Mouse (Mus musculus) lung, embryonic 16.5 days (tissue): ENCODE data around the gene H2-Q4. TPM values are rescaled to one million over a fixed set of nuclear protein-coding genes. Genes with fewer than 3 reads are reported as not detected.
"Not testable (repeated sequence)": the region's sequence is repeated elsewhere in the genome, so short reads cannot be mapped to it uniquely, and the experiment has no call there.

ENCODE experiments used
- ATAC-seq: fragments of 200-750 bp; cut with Nextera tagmentation; 2 replicates; pipeline ENCODE4 v1.8.0; 2017; ENCODE audit warnings: low read depth, mild to moderate bottlenecking, moderate library complexity
- H3K27ac ChIP-seq: fragments of 300-500 bp; sonication (generic); 2 replicates; pipeline ENCODE4 v1.5.1; 2014; ENCODE audit warnings: mild to moderate bottlenecking, control low read depth, low read length
- H3K27me3 ChIP-seq: fragments of 300-500 bp; sonication (generic); 2 replicates; pipeline ENCODE4 v1.6.1; 2014; ENCODE audit warnings: low read depth, low read length, mixed read lengths; ENCODE audit not compliant: control insufficient read depth, insufficient read depth
- H3K36me3 ChIP-seq: fragments of 300-500 bp; sonication (generic); 2 replicates; pipeline ENCODE4 v1.6.1; 2014; ENCODE audit warnings: low read length; ENCODE audit not compliant: control insufficient read depth, insufficient read depth
- H3K4me1 ChIP-seq: fragments of 300-500 bp; sonication (generic); replicated peaks from 2 replicates; pipeline ENCODE4 v1.6.1; 2014; ENCODE audit warnings: low read length, mixed read lengths; ENCODE audit not compliant: control insufficient read depth, insufficient read depth
- H3K4me2 ChIP-seq: fragments of 300-500 bp; sonication (generic); 2 replicates; pipeline ENCODE4 v1.6.1; 2014; ENCODE audit warnings: low read depth, low read length, control low read depth
- H3K4me3 ChIP-seq: fragments of 300-500 bp; sonication (generic); 2 replicates; pipeline ENCODE4 v1.5.1; 2014; ENCODE audit warnings: mild to moderate bottlenecking, low read length, control low read depth
- H3K9ac ChIP-seq: fragments of 300-500 bp; sonication (generic); 2 replicates; pipeline ENCODE4 v1.6.1; 2014; ENCODE audit warnings: low read length, control low read depth
- H3K9me3 ChIP-seq: fragments of 300-500 bp; sonication (generic); 2 replicates; pipeline ENCODE4 v1.6.1; 2016; ENCODE audit warnings: low read length; ENCODE audit not compliant: control insufficient read depth
- WGBS: fragments of 180-500 bp; shearing (Covaris S2); extraction: QIAGEN DNeasy Blood & Tissue Kit; methylation state at CpG from one replicate; pipeline ENCODE4 v1.1.7; 2014; 5-methylcytosine and 5-hydroxymethylcytosine counted together
- polyA plus RNA-seq: library from polyadenylated mRNA; unstranded; fragments of >200 nt; fragmentation: Nextera tagmentation; extraction: Ambion mirVana; gene quantifications from 2 replicates; pipeline ENCODE4 v1.2.1, GENCODE M21; 2015

The H2-Q4 gene
- polyA plus RNA-seq, 1 experiment from 2014 or later: 6.5 TPM

DNA sequence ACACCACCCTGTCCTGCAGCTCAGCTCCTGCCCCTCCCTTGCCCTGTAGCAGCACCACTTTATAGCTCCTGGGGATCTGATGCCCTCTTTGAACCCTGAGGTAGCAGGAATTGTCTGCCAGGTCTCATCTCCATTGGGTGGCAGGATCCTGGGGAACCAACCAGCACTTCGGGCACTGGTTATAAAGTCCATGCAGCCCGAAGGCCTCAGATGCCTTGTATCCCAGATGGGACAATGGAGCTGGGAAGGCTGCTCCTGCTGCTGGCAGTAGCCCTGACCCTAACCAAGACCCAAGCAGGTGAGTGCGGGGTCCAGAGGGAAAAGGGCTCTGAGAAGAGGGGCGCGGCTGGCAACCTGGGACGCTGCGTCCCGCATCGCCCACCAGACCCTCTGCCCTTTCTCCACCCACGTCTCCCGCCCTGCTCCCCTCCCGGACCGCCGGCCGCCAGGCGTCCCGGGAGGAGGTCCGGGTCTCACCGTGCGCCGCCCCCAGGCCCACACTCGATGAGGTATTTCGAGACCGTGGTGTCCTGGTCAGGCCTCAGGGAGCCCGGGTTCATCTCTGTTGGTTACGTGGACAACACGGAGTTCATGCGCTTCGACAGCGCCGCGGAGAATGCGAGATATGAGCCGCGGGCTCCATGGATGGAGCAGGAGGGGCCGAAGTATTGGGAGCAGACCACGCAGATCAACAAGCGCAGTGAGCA, 20.5 kb upstream of the H2-Q4 start:
- no peaks in the 10 kb centered on the region for H3K4me1 ChIP-seq
- H3K36me3 ChIP-seq: no peaks in the 10 kb centered on the region

GRCm38 (mm10) chr17:35359470-35359862, 20.0 kb upstream of the H2-Q4 start:
- 26% methylated on average over 21 of the region's 21 CpGs for WGBS
- no peaks in the 10 kb centered on the region for H3K36me3 ChIP-seq
- H3K4me2 ChIP-seq: peak overlapping the region; percentile 70
- no peak overlapping the region for H3K27ac ChIP-seq
- H3K4me3 ChIP-seq: peak overlapping the region; percentile 40
- peak overlapping the region; percentile 48 for H3K9ac ChIP-seq
- no peak for ATAC-seq
- H3K9me3 ChIP-seq: no peaks in the 10 kb centered on the region
- H3K27me3 ChIP-seq: no peaks in the 10 kb centered on the region
- H3K4me1 ChIP-seq: no peaks in the 10 kb centered on the region

More for the DNA sequence above, 20.5 kb upstream of the H2-Q4 start:
- H3K27me3 ChIP-seq: no peaks in the 10 kb centered on the region
- no peaks in the 10 kb centered on the region for H3K9me3 ChIP-seq
- WGBS: 13% methylated on average over 29 of the region's 38 CpGs
- peak; percentile 31; the same call in 1 of the 2 replicates for ATAC-seq
- H3K9ac ChIP-seq: peak overlapping the region; percentile 48
- peak overlapping the region; percentile 40 for H3K4me3 ChIP-seq
- peak overlapping the region; percentile 70 for H3K4me2 ChIP-seq
- no peak overlapping the region for H3K27ac ChIP-seq

DNA sequence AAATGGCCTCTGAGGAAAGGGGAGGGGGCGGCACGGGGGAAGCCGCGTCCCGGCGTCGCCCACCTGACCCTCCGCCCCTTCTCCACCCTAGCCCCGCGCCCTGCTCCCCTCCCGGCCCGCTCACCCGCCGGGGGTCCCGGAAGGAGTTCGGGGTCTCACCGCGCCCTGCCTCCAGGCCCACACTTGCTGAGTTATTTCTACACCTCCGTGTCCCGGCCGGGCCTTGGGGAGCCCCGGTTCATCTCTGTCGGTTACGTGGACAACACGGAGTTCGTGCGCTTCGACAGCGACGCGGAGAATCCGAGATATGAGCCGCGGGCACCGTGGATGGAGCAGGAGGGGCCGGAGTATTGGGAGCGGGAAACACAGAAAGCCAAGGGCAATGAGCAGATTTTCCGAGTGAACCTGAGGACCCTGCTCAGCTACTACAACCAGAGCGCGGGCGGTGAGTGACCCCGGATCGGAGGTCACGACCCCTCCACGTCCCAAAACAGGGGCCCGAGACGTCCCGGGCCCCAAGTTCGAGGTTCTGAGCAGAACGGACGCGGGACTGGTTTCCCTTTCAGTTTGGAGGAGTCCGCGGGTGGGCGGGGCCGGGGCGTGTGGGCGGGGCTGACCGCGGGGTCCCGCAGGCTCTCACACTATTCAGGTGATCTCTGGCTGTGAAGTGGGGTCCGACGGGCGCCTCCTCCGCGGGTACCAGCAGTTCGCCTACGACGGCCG, 473 bp downstream of the H2-Q4 start:
- H3K4me1 ChIP-seq: no peaks in the 10 kb centered on the region; the same call in 1 of the 2 replicates
- H3K4me2 ChIP-seq: peak overlapping the region; percentile 98
- peak overlapping the region; percentile 77 for H3K4me3 ChIP-seq
- no peaks in the 10 kb centered on the region; the same call in 1 of the 2 replicates for H3K9me3 ChIP-seq
- WGBS: 1% methylated on average over 62 of the region's 70 CpGs
- 0 out of 2 replicates have a peak overlapping the region, but pooled peaks have one; percentile 39 for H3K27ac ChIP-seq
- H3K9ac ChIP-seq: peak overlapping the region; percentile 73
- H3K36me3 ChIP-seq: no peaks in the 10 kb centered on the region
- peak; percentile 83 for ATAC-seq
- 0 out of 2 replicates have a peak, but pooled peaks cover 2% of the 10 kb centered on the region for H3K27me3 ChIP-seq

DNA sequence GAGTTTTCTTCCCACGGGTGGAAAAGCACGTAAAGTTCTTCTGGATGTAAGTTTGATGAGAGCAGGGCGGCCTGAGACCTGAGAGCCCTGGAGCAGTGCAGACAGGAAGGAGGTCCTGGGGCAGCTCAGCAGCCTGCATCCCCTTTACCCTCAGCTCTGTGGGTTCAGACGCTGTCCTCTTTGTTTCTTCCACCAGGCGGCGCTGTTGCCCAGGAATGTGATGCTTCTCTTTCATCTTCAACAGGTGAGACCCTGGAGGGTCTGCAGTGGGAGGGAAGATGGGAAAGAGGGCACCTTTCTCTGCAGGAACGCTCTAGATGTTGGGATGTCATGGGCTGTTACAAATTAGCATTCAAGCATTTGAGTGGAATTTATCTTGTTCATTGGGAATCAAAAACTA, 10.4 kb downstream of the H2-Q4 start:
- not testable (repeated sequence) for H3K9ac ChIP-seq, H3K9me3 ChIP-seq, H3K36me3 ChIP-seq, ATAC-seq, H3K4me3 ChIP-seq, H3K4me2 ChIP-seq, H3K27me3 ChIP-seq, H3K4me1 ChIP-seq, H3K27ac ChIP-seq
- WGBS: 3% methylated on average over 7 of the region's 7 CpGs

DNA sequence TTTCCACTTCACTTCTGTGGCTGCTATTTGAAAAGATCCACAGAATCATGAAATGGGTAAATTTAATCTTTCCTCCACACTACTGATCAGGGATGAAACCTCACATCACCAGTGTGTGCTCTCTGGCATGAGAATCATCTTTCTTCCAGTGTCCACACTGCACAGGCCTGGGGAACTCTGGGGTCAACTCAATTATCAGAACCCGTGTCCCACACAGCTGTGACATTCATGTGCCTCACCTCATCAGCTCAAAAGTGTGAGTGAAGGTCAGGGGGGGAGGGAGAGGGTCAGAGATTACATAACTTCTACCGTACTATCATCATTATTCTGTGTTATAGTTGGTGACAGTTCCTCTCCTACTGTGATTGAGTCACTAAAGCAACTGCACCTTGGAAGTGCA, 13.3 kb downstream of the H2-Q4 start:
- H3K4me2 ChIP-seq, H3K4me3 ChIP-seq, H3K36me3 ChIP-seq, ATAC-seq, H3K27ac ChIP-seq, H3K9ac ChIP-seq, H3K27me3 ChIP-seq, H3K4me1 ChIP-seq, H3K9me3 ChIP-seq: not testable (repeated sequence)
- WGBS: 27% methylated on average over 2 of the region's 2 CpGs

DNA sequence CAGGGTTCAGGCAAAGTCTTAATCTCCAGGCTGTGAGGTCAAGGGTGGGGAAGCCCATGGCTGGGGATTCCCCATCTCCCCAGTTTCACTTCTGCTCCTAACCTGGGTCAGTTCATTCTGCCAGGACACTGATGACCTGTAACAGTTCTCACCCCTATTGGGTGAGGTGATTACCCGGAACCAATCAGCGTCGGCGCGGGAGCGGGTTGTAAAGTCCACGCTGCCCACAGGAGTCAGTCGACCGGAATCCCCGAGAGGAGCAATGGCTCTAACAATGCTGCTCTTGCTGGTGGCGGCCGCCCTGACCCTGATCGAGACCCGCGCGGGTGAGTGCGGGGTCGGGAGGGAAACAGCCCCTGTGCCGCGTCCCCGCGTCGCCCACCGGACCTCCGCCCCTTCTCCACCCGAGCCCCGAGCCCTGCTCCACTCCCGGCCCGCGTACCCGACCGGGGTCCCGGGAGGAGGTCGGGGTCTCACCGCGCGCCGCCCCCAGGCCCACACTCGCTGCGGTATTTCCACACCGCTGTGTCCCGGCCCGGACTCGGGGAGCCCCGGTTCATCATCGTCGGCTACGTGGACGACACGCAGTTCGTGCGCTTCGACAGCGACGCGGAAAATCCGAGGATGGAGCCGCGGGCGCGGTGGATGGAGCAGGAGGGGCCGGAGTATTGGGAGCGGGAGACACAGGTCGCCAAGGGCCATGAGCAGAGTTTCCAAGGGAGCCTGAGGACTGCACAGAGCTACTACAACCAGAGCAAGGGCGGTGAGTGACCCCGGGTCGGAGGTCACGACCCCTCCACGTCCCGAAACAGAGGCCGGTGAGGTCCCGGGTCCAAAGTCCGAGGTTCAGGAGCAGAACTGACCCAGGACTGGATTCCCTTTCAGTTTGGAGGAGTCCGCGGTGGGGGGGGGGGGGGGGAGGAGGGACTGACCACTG, 14.7 kb downstream of the H2-Q4 start:
- 2% methylated on average over 52 of the region's 75 CpGs for WGBS
- H3K9me3 ChIP-seq, H3K27ac ChIP-seq, H3K4me1 ChIP-seq, H3K9ac ChIP-seq, H3K36me3 ChIP-seq, H3K27me3 ChIP-seq: not testable (repeated sequence)
- H3K4me3 ChIP-seq: peak overlapping the region; percentile 26
- ATAC-seq: peak; percentile 87; the same call in 1 of the 2 replicates
- peak overlapping the region; percentile 49 for H3K4me2 ChIP-seq

DNA sequence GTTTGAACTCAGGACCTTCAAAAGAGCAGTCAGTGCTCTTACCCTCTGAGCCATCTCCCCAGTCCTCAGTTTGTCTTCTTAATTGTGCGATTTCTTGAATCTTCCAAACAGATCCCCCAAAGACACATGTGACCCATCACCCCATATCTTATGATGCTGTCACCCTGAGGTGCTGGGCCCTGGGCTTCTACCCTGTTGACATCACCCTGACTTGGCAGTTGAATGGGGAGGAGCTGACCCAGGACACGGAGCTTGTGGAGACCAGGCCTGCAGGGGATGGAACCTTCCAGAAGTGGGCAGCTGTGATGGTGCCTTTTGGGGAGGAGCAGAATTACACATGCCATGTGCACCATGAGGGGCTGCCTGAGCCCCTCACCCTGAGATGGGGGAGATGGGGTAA, 17.5 kb downstream of the H2-Q4 start:
- not testable (repeated sequence) for H3K27ac ChIP-seq, ATAC-seq, H3K27me3 ChIP-seq, H3K9me3 ChIP-seq, H3K4me3 ChIP-seq, H3K4me1 ChIP-seq, H3K9ac ChIP-seq, H3K4me2 ChIP-seq, H3K36me3 ChIP-seq
- 54% methylated on average over 2 of the region's 2 CpGs for WGBS

DNA sequence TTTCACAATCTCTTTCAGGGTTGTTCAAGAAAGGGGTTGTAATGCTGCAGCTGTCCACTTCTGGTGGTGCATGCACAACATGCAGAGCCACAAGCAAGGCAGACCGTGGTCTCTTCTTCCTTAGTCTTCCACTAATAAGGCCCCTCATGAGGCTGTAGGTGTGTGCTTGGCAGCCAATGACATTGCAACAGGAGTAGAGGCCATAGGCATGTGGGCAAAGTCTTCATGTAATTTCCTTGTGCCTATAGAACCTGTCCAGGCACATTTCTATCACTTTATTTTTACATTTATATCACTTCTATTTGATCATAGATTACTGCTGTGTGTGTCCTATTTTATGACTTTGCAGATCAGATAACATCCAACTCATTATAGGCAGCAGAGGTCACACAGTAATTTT, 33.6 kb downstream of the H2-Q4 start:
- not testable (repeated sequence) for H3K9me3 ChIP-seq, H3K27ac ChIP-seq, H3K4me2 ChIP-seq, H3K4me3 ChIP-seq, H3K4me1 ChIP-seq, H3K9ac ChIP-seq, H3K36me3 ChIP-seq, ATAC-seq, H3K27me3 ChIP-seq
- no CpG with 5 or more reads among the region's 1 CpGs for WGBS
